In the genomic region with DNA sequence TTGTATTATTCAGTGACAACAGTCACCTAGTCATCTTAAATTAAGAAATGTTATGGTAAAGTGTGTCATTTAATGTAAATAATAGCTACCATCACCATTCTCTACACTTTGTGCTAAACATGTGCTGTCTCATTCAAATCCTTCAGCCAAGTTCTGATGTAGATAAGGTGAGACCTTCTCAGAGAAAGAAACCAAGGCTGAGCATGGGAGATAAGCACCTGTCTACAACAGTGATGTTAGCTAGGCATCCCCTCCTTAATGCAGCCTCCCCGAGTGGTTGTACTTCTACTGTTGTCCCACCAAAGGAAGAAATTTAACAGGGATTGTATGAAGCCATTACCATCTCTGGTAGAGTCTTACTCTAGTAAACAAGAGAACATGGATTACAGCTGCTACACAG, we compare ENCODE assay signal across 33 mouse cellular contexts.
"Had no signal": no experiment of that assay in that cellular context is flagged by ENCODE, and none has a peak within 500 bp of the region (broad histone marks: within the 10 kb centered on the region; RNA-seq: fewer than 3 reads in every experiment).

No protein-coding gene starts in this region.

- H3K4me1 ChIP-seq: limb, embryonic 10.5 days; limb, embryonic 12.5 days; limb, embryonic 13.5 days; limb, embryonic 15.5 days; liver, embryonic 12.5 days; liver, embryonic 13.5 days; liver, embryonic 15.5 days; lung, embryonic 15.5 days; megakaryocyte, embryonic 14.5 days; midbrain, embryonic 10.5 days; midbrain, embryonic 12.5 days; midbrain, embryonic 13.5 days; midbrain, embryonic 15.5 days; neural tube, embryonic 12.5 days had no signal

- H3K36me3 ChIP-seq: limb, embryonic 10.5 days; limb, embryonic 12.5 days; limb, embryonic 13.5 days; limb, embryonic 15.5 days; liver, embryonic 12.5 days; liver, embryonic 13.5 days; liver, embryonic 15.5 days; lung, embryonic 15.5 days; midbrain, embryonic 10.5 days; midbrain, embryonic 12.5 days; midbrain, embryonic 13.5 days; midbrain, embryonic 15.5 days; neural tube, embryonic 12.5 days had no signal

- H3K9me3 ChIP-seq: limb, embryonic 10.5 days; limb, embryonic 15.5 days; liver, embryonic 12.5 days; liver, embryonic 13.5 days; liver, embryonic 15.5 days; midbrain, embryonic 12.5 days; midbrain, embryonic 13.5 days; midbrain, embryonic 15.5 days; neural tube, embryonic 12.5 days had no signal

- DNase-seq: left cerebral cortex, postnatal 4 days; liver; liver, embryonic 13.5 days; liver, postnatal 0 days; lung, adult 18-20 months; lung, adult 2 months; lung, embryonic 14.5 days; lung, postnatal 10 days; lung, postnatal 14 days; lung, postnatal 36 days; lung, postnatal 4 days; midbrain, embryonic 14.5 days had no signal

- H3K4me3 ChIP-seq: left cerebral cortex, adult 2 months; limb, embryonic 10.5 days; limb, embryonic 12.5 days; limb, embryonic 13.5 days; limb, embryonic 15.5 days; liver, embryonic 12.5 days; liver, embryonic 13.5 days; liver, embryonic 15.5 days; lung, embryonic 15.5 days; megakaryocyte, embryonic 14.5 days; midbrain, embryonic 10.5 days; midbrain, embryonic 12.5 days; midbrain, embryonic 13.5 days; midbrain, embryonic 15.5 days; myocyte; neural tube, embryonic 12.5 days had no signal

- ATAC-seq: liver, embryonic 12.5 days; liver, postnatal 0 days; lung, postnatal 0 days; midbrain, embryonic 13.5 days; midbrain, embryonic 15.5 days; midbrain, embryonic 16.5 days had no signal

- H3K27ac ChIP-seq: left cerebral cortex, adult 2 months; limb, embryonic 10.5 days; limb, embryonic 12.5 days; limb, embryonic 13.5 days; limb, embryonic 15.5 days; liver, embryonic 12.5 days; liver, embryonic 13.5 days; liver, embryonic 14.5 days; liver, embryonic 15.5 days; lung, embryonic 15.5 days; macrophage; midbrain, embryonic 10.5 days; midbrain, embryonic 12.5 days; midbrain, embryonic 13.5 days; midbrain, embryonic 15.5 days; neural tube, embryonic 12.5 days had no signal

- H3K27me3 ChIP-seq: limb, embryonic 12.5 days; limb, embryonic 13.5 days; limb, embryonic 15.5 days; liver, embryonic 12.5 days; liver, embryonic 13.5 days; liver, embryonic 15.5 days; lung, embryonic 15.5 days; megakaryocyte, embryonic 14.5 days; midbrain, embryonic 12.5 days; midbrain, embryonic 13.5 days; midbrain, embryonic 15.5 days; neural tube, embryonic 12.5 days had no signal

- H3K9ac ChIP-seq: limb, embryonic 12.5 days; limb, embryonic 13.5 days; limb, embryonic 15.5 days; liver, embryonic 12.5 days; liver, embryonic 13.5 days; liver, embryonic 14.5 days; liver, embryonic 15.5 days; liver, postnatal 0 days; lung, embryonic 14.5 days; lung, embryonic 15.5 days; midbrain, embryonic 12.5 days; midbrain, embryonic 13.5 days; midbrain, embryonic 15.5 days; neural tube, embryonic 12.5 days had no signal

- H3K4me2 ChIP-seq: limb, embryonic 12.5 days; limb, embryonic 13.5 days; limb, embryonic 15.5 days; liver, embryonic 11.5 days; liver, embryonic 12.5 days; liver, embryonic 13.5 days; liver, embryonic 15.5 days; lung, embryonic 14.5 days; lung, embryonic 15.5 days; midbrain, embryonic 11.5 days; midbrain, embryonic 12.5 days; midbrain, embryonic 13.5 days; midbrain, embryonic 15.5 days; neural tube, embryonic 12.5 days had no signal
